Mouse (Mus musculus) hindbrain, embryonic 16.5 days (tissue): ENCODE measurements around the gene S100a7a. TPM values are rescaled to one million over a fixed set of nuclear protein-coding genes. Genes with fewer than 3 reads are reported as not detected.

ENCODE experiments used
- ATAC-seq: fragments of 200-750 bp; cut with Nextera tagmentation; 2 replicates; pipeline ENCODE4 v1.8.0; 2017; ENCODE audit warnings: moderate TSS enrichment, moderate library complexity
- H3K27ac ChIP-seq: fragments of 300-500 bp; sonication (generic); 2 replicates; pipeline ENCODE4 v1.5.1; 2014; ENCODE audit warnings: low read depth, mild to moderate bottlenecking, control low read depth, low read length, moderate library complexity
- H3K27me3 ChIP-seq: fragments of 300-500 bp; sonication (generic); replicated peaks from 2 replicates; pipeline ENCODE4 v1.6.1; 2014; ENCODE audit warnings: low read length; ENCODE audit not compliant: control insufficient read depth, insufficient read depth
- H3K36me3 ChIP-seq: fragments of 300-500 bp; sonication (generic); 2 replicates; pipeline ENCODE4 v1.6.1; 2014; ENCODE audit warnings: mild to moderate bottlenecking, low read length, moderate library complexity, mixed read lengths; ENCODE audit not compliant: control insufficient read depth, insufficient read depth
- H3K4me1 ChIP-seq: fragments of 300-500 bp; sonication (generic); 2 replicates; pipeline ENCODE4 v1.6.1; 2014; ENCODE audit warnings: low read depth, low read length; ENCODE audit not compliant: control insufficient read depth, insufficient read depth
- H3K4me2 ChIP-seq: fragments of 300-500 bp; sonication (generic); 2 replicates; pipeline ENCODE4 v1.6.1; 2014; ENCODE audit warnings: mild to moderate bottlenecking, low read length, control low read depth, moderate library complexity
- H3K4me3 ChIP-seq: fragments of 300-500 bp; sonication (generic); 2 replicates; pipeline ENCODE4 v1.5.1; 2014; ENCODE audit warnings: mild to moderate bottlenecking, low read length, control low read depth, moderate library complexity
- H3K9ac ChIP-seq: fragments of 300-500 bp; sonication (generic); 2 replicates; pipeline ENCODE4 v1.6.1; 2014; ENCODE audit warnings: low read depth, mild to moderate bottlenecking, control low read depth, low read length, moderate library complexity
- H3K9me3 ChIP-seq: fragments of 300-500 bp; sonication (generic); 2 replicates; pipeline ENCODE4 v1.6.1; 2014; ENCODE audit warnings: mild to moderate bottlenecking, low read length, moderate library complexity; ENCODE audit not compliant: control insufficient read depth
- WGBS: fragments of 180-500 bp; shearing (Covaris S2); extraction: QIAGEN DNeasy Blood & Tissue Kit; methylation state at CpG from one replicate; pipeline ENCODE4 v1.1.7; 2014; 5-methylcytosine and 5-hydroxymethylcytosine counted together
- polyA plus RNA-seq: library from polyadenylated mRNA; unstranded; fragments of >200 nt; fragmentation: Nextera tagmentation; extraction: Ambion mirVana; gene quantifications from 2 replicates; pipeline ENCODE4 v1.2.1, GENCODE M21; 2015

S100a7a gene
- polyA plus RNA-seq, result 0.20 and 0.24 TPM in 2 replicates

DNA sequence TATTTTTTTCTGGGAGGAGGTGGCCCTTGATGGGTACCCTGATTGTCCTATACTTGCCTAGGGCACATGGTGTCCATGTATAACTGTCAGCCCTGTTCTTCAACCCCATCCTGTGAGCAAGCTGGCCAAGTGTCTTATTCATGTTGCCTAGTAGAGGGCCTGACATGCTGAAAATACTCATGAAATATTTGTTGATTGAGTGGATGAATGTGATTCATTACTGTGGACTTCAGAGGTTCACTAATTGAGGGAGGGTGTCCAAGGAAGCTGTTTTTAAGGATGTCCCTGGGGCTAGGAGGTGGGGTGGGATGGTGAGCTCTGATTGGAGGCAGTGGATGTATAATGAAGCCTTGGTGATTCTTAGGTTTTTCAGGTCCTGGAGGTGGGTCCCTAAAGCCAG, at the start of gene S100a7a:
Gene S100a7a, plus strand, starts transcription at position 301 of the 400 bp plus-strand sequence.
- ATAC-seq, result no peak
- Histone ChIP-seq H3K4me1 (no peaks in the 10 kb centered on the region), H3K27me3 (peaks cover 2% of the 10 kb centered on the region; the same call in 1 of the 2 replicates), H3K9ac (no peak within 1 kb of the TSS), H3K4me2 (no peak within 1 kb of the TSS), H3K4me3 (no peak within 1 kb of the TSS), H3K27ac (no peak within 1 kb of the TSS), H3K36me3 (no peaks in the 10 kb centered on the region), H3K9me3 (no peaks in the 10 kb centered on the region)

- H3K27me3 ChIP-seq, result no peaks in the 10 kb centered on the region
- H3K4me3 ChIP-seq, result no peak overlapping the region
- no peaks in the 10 kb centered on the region for H3K9me3 ChIP-seq
- peak; percentile 50; the same call in 1 of the 2 replicates for ATAC-seq
- no peak overlapping the region for H3K4me2 ChIP-seq
- no peak overlapping the region for H3K9ac ChIP-seq
- WGBS, result 46% methylated on average over 4 of the region's 4 CpGs
- H3K27ac ChIP-seq, result no peak overlapping the region
- H3K4me1 ChIP-seq, result no peaks in the 10 kb centered on the region; the same call in 1 of the 2 replicates
- H3K36me3 ChIP-seq, result no peaks in the 10 kb centered on the region
Observed at GRCm38 (mm10) chr3:90604416-90604815, 49.4 kb upstream of the S100a7a start.

GRCm38 (mm10) chr3:90605049-90605448, 48.8 kb upstream of the S100a7a start:
- H3K9ac ChIP-seq, result no peak overlapping the region
- no peaks in the 10 kb centered on the region for H3K9me3 ChIP-seq
- no peak for ATAC-seq
- H3K4me3 ChIP-seq, result no peak overlapping the region
- no peak overlapping the region for H3K27ac ChIP-seq
- no peaks in the 10 kb centered on the region; the same call in 1 of the 2 replicates for H3K4me1 ChIP-seq
- no peak overlapping the region for H3K4me2 ChIP-seq
- H3K27me3 ChIP-seq, result no peaks in the 10 kb centered on the region
- WGBS, result 84% methylated on average over 3 of the region's 3 CpGs
- no peaks in the 10 kb centered on the region for H3K36me3 ChIP-seq

DNA sequence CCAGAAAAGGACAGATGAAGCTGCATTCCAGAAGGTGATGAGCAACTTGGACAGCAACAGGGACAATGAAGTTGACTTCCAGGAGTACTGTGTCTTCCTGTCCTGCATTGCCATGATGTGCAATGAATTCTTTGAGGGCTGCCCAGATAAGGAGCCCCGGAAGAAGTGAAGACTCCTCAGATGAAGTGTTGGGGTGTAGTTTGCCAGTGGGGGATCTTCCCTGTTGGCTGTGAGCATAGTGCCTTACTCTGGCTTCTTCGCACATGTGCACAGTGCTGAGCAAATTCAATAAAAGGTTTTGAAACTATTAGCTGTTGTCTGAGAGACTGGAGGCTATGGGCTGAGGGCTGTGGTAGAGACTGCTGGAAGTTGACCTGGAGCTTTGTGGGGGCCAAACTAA, 48.1 kb upstream of the S100a7a start:
- H3K27ac ChIP-seq, result no peak overlapping the region
- no peak overlapping the region for H3K9ac ChIP-seq
- ATAC-seq, result no peak
- WGBS, result 91% methylated on average over 2 of the region's 2 CpGs
- H3K27me3 ChIP-seq, result no peaks in the 10 kb centered on the region
- no peak overlapping the region for H3K4me2 ChIP-seq
- no peaks in the 10 kb centered on the region; the same call in 1 of the 2 replicates for H3K4me1 ChIP-seq
- H3K36me3 ChIP-seq, result no peaks in the 10 kb centered on the region
- no peak overlapping the region for H3K4me3 ChIP-seq
- H3K9me3 ChIP-seq, result no peaks in the 10 kb centered on the region

- no peak overlapping the region for H3K9ac ChIP-seq
- 92% methylated on average over 6 of the region's 6 CpGs for WGBS
- no peak for ATAC-seq
- H3K4me2 ChIP-seq, result no peak overlapping the region
- no peaks in the 10 kb centered on the region; the same call in 1 of the 2 replicates for H3K4me1 ChIP-seq
- no peaks in the 10 kb centered on the region for H3K27me3 ChIP-seq
- no peak overlapping the region for H3K4me3 ChIP-seq
- no peaks in the 10 kb centered on the region for H3K9me3 ChIP-seq
- no peaks in the 10 kb centered on the region for H3K36me3 ChIP-seq
- no peak overlapping the region for H3K27ac ChIP-seq
Observed at GRCm38 (mm10) chr3:90606185-90606584, 47.6 kb upstream of the S100a7a start.

DNA sequence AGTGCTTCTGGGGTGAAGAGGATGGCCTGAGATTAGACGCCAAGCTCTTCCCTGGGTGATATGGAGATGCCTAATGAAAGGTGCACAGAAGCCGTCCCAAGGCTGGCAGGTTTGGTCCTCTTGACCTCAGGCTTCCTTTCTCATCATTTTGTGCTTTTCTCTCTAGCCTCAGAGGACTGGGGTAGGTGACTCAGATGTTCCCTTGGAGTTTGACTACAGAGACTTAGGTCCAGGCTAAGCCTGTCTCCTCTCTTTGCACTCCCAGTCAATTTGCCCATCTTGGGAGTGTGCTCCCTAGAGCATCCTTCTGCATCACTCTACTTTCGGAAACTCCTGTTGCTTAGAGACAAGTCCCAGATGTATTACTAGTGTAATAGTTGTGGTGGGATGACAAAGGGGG, 46.5 kb upstream of the S100a7a start:
- WGBS, result 80% methylated on average over 3 of the region's 3 CpGs
- H3K27ac ChIP-seq, result no peak overlapping the region

GRCm38 (mm10) chr3:90608223-90608622, 45.6 kb upstream of the S100a7a start, which contains the start of gene S100a5:
S100a5 (plus strand) TSS chr3:90608523.
- H3K27me3 ChIP-seq, result peaks cover under 1% of the 10 kb centered on the region; the same call in 1 of the 2 replicates
- H3K4me1 ChIP-seq, result peaks cover 5% of the 10 kb centered on the region
- no peak within 1 kb of the TSS for H3K4me2 ChIP-seq
- no peaks in the 10 kb centered on the region for H3K9me3 ChIP-seq
- H3K9ac ChIP-seq, result no peak within 1 kb of the TSS
- no peak within 1 kb of the TSS for H3K27ac ChIP-seq
- 57% methylated on average over 3 of the region's 3 CpGs for WGBS
- no peak for ATAC-seq
- no peaks in the 10 kb centered on the region for H3K36me3 ChIP-seq
- H3K4me3 ChIP-seq, result no peak within 1 kb of the TSS

More for the DNA sequence above, 46.5 kb upstream of the S100a7a start:
- ATAC-seq, result no peak
- no peak overlapping the region for H3K9ac ChIP-seq
- H3K4me3 ChIP-seq, result no peak overlapping the region
- H3K4me2 ChIP-seq, result no peak overlapping the region
- H3K4me1 ChIP-seq, result no peaks in the 10 kb centered on the region; the same call in 1 of the 2 replicates
- no peaks in the 10 kb centered on the region for H3K9me3 ChIP-seq
- H3K27me3 ChIP-seq, result no peaks in the 10 kb centered on the region
- no peaks in the 10 kb centered on the region for H3K36me3 ChIP-seq

DNA sequence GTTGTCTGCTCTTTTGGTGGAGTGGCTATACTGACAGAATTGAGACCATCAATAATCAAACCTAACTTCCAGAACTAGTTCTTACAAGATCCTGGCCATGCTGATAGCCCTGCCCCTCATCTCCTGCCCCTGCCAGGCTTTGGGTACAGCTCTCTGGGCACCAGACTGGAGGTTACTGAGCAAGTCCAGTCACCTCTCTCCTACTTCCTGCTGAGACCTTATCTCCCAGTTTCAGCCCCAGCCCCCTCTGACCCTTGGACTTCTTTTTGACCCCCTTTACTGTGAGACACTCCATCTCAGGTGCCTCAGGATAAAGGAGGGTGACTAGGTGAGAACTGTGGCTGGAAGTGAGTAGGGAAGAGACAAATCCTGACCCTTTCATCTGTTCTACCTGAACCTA, 44.7 kb upstream of the S100a7a start:
- H3K9me3 ChIP-seq, result no peaks in the 10 kb centered on the region

DNA sequence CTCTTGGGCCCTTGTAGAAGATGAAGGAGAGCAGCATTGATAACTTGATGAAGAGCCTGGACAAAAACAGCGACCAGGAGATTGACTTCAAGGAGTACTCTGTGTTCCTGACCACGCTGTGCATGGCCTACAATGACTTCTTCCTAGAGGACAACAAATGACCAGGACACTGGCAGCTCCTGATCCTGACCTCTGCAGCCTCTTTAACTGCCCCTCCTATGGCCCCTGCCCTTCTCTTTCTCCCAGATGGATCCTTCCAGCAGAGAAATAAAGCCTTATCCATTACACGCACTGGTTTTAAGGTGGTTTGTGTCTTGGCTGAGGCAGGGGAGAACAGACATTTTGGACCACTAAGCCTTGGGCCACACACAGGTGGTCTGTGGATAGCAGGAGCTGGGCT, 42.3 kb upstream of the S100a7a start:
- no peaks in the 10 kb centered on the region for H3K36me3 ChIP-seq
- ATAC-seq, result no peak
- H3K9ac ChIP-seq, result no peak overlapping the region
- H3K4me1 ChIP-seq, result peaks cover 5% of the 10 kb centered on the region; the same call in 1 of the 2 replicates
- WGBS, result 95% methylated on average over 3 of the region's 3 CpGs
- H3K4me3 ChIP-seq, result no peak overlapping the region
- no peak overlapping the region for H3K27ac ChIP-seq
- peaks cover 3% of the 10 kb centered on the region for H3K27me3 ChIP-seq
- no peak overlapping the region for H3K4me2 ChIP-seq
- H3K9me3 ChIP-seq, result no peaks in the 10 kb centered on the region

More for the DNA sequence above, 44.7 kb upstream of the S100a7a start:
- no peak overlapping the region for H3K4me2 ChIP-seq
- peaks cover 3% of the 10 kb centered on the region for H3K27me3 ChIP-seq
- H3K4me1 ChIP-seq, result peaks cover 5% of the 10 kb centered on the region
- no peaks in the 10 kb centered on the region for H3K36me3 ChIP-seq
- H3K9ac ChIP-seq, result no peak overlapping the region
- no peak overlapping the region for H3K4me3 ChIP-seq
- ATAC-seq, result no peak
- H3K27ac ChIP-seq, result no peak overlapping the region
